Mouse (Mus musculus): ENCODE measurements at regions not wholly inside any gene's neighbourhood (a gene's known extent, or its start where the extent isn't known, plus 50 kb on each side); places are given as distances from the start of the nearest gene placed in this dataset.

DNA sequence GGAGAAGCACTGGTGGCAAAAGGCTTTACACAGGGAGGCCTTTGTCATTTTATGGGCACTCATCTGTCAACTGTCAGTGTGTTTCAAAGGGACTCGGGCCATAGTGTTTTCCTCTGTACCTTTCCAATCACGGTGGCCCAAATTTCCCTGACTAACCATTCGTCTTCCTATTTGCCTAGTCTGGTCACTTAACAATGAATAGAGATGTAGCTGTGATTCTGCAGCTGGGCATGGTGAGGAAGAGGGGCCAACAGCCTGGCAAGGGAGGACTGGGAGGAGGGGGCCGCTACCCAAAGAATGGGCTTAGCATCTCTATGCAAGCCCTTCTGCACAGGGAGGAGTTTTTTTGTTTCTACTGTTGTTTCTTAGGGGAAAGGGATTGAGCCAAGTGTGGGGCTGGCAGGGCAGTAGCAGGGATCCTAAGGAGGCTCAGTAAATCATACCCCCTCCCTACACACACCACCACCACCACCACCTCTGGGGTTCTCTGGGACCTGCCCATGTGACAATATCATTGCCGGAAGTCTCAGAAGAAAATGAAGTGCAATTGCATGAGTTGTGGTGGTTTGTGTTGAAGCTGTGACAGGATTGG, 367.2 kb downstream of the Nkx6-1 start:
- Histone ChIP-seq H3K9me3 (ENCODE audit: control insufficient read depth, low read length) (no peaks in the 10 kb centered on the region), H3K4me3 (replicated peaks; ENCODE audit: low read length) (no peak overlapping the region), H3K4me1 (ENCODE audit: control insufficient read depth, insufficient read depth, low read length) (peaks cover 5% of the 10 kb centered on the region), H3K4me2 (replicated peaks; ENCODE audit: low read depth, low read length, severe bottlenecking) (no peak overlapping the region), H3K27ac (replicated peaks; ENCODE audit: low read depth, low read length) (no peak overlapping the region), H3K9ac (ENCODE audit: low read depth, low read length, severe bottlenecking) (no peak overlapping the region), H3K27me3 (ENCODE audit: control insufficient read depth, insufficient read depth, low read length) (no peaks in the 10 kb centered on the region), H3K36me3 (ENCODE audit: control insufficient read depth, insufficient read depth, low read length) (no peaks in the 10 kb centered on the region)
- no peak for DNase-seq (ENCODE audit: low spot score)
- no peak for TF ChIP-seq POLR2A (IDR thresholded peaks at IDR 0.05; ENCODE audit: borderline replicate concordance, extremely low read depth, insufficient read depth, insufficient read length)
- ATAC-seq (ENCODE audit: low FRiP score, low read depth): no peak
- WGBS: 40% methylated on average over 5 of the region's 5 CpGs

GRCm38 (mm10) chr5:101295941-101296340, 368.9 kb downstream of the Nkx6-1 start:
- H3K4me3 ChIP-seq (replicated peaks; ENCODE audit: low read length): no peak overlapping the region
- no peaks in the 10 kb centered on the region for H3K27me3 ChIP-seq (ENCODE audit: control insufficient read depth, insufficient read depth, low read length)
- DNase-seq (ENCODE audit: low spot score) (peak; percentile 70), ATAC-seq (ENCODE audit: low FRiP score, low read depth) (no peak; the same call in 1 of the 2 replicates)
- H3K4me2 ChIP-seq (replicated peaks; ENCODE audit: low read depth, low read length, severe bottlenecking): no peak overlapping the region
- no peaks in the 10 kb centered on the region for H3K9me3 ChIP-seq (ENCODE audit: control insufficient read depth, low read length)
- H3K9ac ChIP-seq (ENCODE audit: low read depth, low read length, severe bottlenecking): no peak overlapping the region
- no peaks in the 10 kb centered on the region for H3K36me3 ChIP-seq (ENCODE audit: control insufficient read depth, insufficient read depth, low read length)
- no peak for TF ChIP-seq POLR2A (IDR thresholded peaks at IDR 0.05; ENCODE audit: borderline replicate concordance, extremely low read depth, insufficient read depth, insufficient read length)
- H3K27ac ChIP-seq (replicated peaks; ENCODE audit: low read depth, low read length): 0 out of 2 replicates have a peak overlapping the region, but pooled peaks have one; percentile 21
- H3K4me1 ChIP-seq (ENCODE audit: control insufficient read depth, insufficient read depth, low read length): peaks cover 4% of the 10 kb centered on the region
- WGBS: 64% methylated on average over 7 of the region's 7 CpGs

DNA sequence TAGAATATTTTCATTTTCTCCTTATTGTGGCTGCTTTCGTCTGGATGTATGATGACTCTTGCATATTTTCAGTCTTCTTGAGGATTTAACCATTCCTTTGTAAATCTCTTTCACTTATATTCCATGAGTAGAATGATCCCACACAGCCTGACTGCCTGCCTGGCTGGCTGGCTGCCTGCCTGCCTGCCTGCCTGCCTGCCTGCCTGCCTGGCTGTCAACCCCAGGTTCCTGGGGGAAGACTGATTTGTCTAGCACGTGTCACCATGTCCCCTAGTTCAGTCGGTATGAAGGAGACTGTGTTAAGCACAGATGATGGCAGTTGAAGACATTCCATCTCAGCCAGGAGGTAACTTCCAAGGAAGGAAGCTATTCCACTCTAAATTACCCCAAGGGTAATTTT, 370.8 kb downstream of the Nkx6-1 start:
- no peak for DNase-seq (ENCODE audit: low spot score)
- H3K4me1 ChIP-seq (ENCODE audit: control insufficient read depth, insufficient read depth, low read length): peaks cover 4% of the 10 kb centered on the region
- no peak overlapping the region for H3K4me3 ChIP-seq (replicated peaks; ENCODE audit: low read length)
- no peak overlapping the region for H3K9ac ChIP-seq (ENCODE audit: low read depth, low read length, severe bottlenecking)
- no peaks in the 10 kb centered on the region for H3K36me3 ChIP-seq (ENCODE audit: control insufficient read depth, insufficient read depth, low read length)
- no peak overlapping the region for H3K27ac ChIP-seq (replicated peaks; ENCODE audit: low read depth, low read length)
- TF ChIP-seq POLR2A (IDR thresholded peaks at IDR 0.05; ENCODE audit: borderline replicate concordance, extremely low read depth, insufficient read depth, insufficient read length): no peak
- no peak overlapping the region for H3K4me2 ChIP-seq (replicated peaks; ENCODE audit: low read depth, low read length, severe bottlenecking)
- 52% methylated on average over 3 of the region's 3 CpGs for WGBS
- no peaks in the 10 kb centered on the region for H3K27me3 ChIP-seq (ENCODE audit: control insufficient read depth, insufficient read depth, low read length)
- no peaks in the 10 kb centered on the region for H3K9me3 ChIP-seq (ENCODE audit: control insufficient read depth, low read length)
- no peak for ATAC-seq (ENCODE audit: low FRiP score, low read depth)

DNA sequence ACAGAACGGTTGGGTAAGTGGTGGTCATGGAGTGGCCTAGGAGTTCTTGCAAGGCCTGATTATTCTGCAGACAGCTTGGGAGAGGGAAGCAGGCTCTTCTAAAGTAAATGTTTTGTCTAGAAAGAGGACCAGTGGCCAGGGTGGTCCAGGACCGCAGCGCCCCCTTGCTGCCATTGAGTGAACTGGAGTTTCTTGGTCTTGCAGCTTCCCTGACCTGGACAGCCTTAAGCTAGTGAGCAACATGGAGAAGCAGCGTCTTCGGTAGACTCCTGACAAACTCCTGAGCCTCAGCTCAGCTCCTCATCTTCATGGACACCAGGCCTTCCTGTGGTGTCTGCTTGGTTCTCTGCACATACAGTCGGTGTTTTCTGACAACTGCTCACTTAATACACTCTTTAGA, 376.4 kb downstream of the Nkx6-1 start:
- TF ChIP-seq POLR2A (IDR thresholded peaks at IDR 0.05; ENCODE audit: borderline replicate concordance, extremely low read depth, insufficient read depth, insufficient read length): no peak
- Histone ChIP-seq H3K27me3 (ENCODE audit: control insufficient read depth, insufficient read depth, low read length) (no peaks in the 10 kb centered on the region), H3K9me3 (ENCODE audit: control insufficient read depth, low read length) (no peaks in the 10 kb centered on the region), H3K9ac (ENCODE audit: low read depth, low read length, severe bottlenecking) (no peak overlapping the region), H3K4me3 (replicated peaks; ENCODE audit: low read length) (no peak overlapping the region), H3K36me3 (ENCODE audit: control insufficient read depth, insufficient read depth, low read length) (no peaks in the 10 kb centered on the region), H3K27ac (replicated peaks; ENCODE audit: low read depth, low read length) (no peak overlapping the region), H3K4me2 (replicated peaks; ENCODE audit: low read depth, low read length, severe bottlenecking) (no peak overlapping the region), H3K4me1 (ENCODE audit: control insufficient read depth, insufficient read depth, low read length) (no peaks in the 10 kb centered on the region)
- no peak for DNase-seq (ENCODE audit: low spot score)
- ATAC-seq (ENCODE audit: low FRiP score, low read depth): no peak
- 68% methylated on average over 6 of the region's 6 CpGs for WGBS

DNA sequence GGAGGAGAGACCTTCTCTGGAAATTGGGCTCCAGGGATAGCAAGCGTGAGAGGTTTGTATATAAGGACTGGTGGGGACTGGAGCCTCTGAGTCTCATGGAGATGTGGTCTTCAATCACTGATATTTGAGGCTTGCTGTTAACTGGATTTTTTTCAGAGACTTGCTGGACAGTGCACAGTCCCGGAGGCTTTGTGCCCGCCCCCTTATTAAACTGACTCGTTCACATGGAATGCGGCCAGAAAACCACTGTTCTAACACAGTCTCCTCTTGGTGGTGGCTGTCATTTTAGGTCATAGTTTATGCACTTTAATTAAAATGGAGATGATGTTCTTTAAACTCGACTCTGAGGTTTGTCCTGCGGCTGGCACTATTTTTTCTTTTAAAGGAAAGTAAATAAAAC, 378.9 kb downstream of the Nkx6-1 start:
- DNase-seq (ENCODE audit: low spot score) (no peak), ATAC-seq (ENCODE audit: low FRiP score, low read depth) (no peak)
- no peak overlapping the region for H3K9ac ChIP-seq (ENCODE audit: low read depth, low read length, severe bottlenecking)
- no peak overlapping the region for H3K4me3 ChIP-seq (replicated peaks; ENCODE audit: low read length)
- H3K4me1 ChIP-seq (ENCODE audit: control insufficient read depth, insufficient read depth, low read length): no peaks in the 10 kb centered on the region
- WGBS: 47% methylated on average over 7 of the region's 7 CpGs
- H3K27ac ChIP-seq (replicated peaks; ENCODE audit: low read depth, low read length): no peak overlapping the region
- no peak overlapping the region for H3K4me2 ChIP-seq (replicated peaks; ENCODE audit: low read depth, low read length, severe bottlenecking)
- no peaks in the 10 kb centered on the region for H3K36me3 ChIP-seq (ENCODE audit: control insufficient read depth, insufficient read depth, low read length)
- H3K27me3 ChIP-seq (ENCODE audit: control insufficient read depth, insufficient read depth, low read length): no peaks in the 10 kb centered on the region
- no peaks in the 10 kb centered on the region for H3K9me3 ChIP-seq (ENCODE audit: control insufficient read depth, low read length)
- no peak for TF ChIP-seq POLR2A (IDR thresholded peaks at IDR 0.05; ENCODE audit: borderline replicate concordance, extremely low read depth, insufficient read depth, insufficient read length)

GRCm38 (mm10) chr5:101250474-101250873, 405.0 kb downstream of the Gpat3 start:
- H3K4me1 ChIP-seq (ENCODE audit: control insufficient read depth, insufficient read depth, low read length): no peaks in the 10 kb centered on the region
- no peak overlapping the region for H3K4me3 ChIP-seq (replicated peaks; ENCODE audit: low read length)
- DNase-seq (ENCODE audit: low spot score): no peak
- no peak for TF ChIP-seq POLR2A (IDR thresholded peaks at IDR 0.05; ENCODE audit: borderline replicate concordance, extremely low read depth, insufficient read depth, insufficient read length)
- H3K9ac ChIP-seq (ENCODE audit: low read depth, low read length, severe bottlenecking): no peak overlapping the region
- H3K4me2 ChIP-seq (replicated peaks; ENCODE audit: low read depth, low read length, severe bottlenecking): no peak overlapping the region
- H3K9me3 ChIP-seq (ENCODE audit: control insufficient read depth, low read length): no peaks in the 10 kb centered on the region
- H3K27me3 ChIP-seq (ENCODE audit: control insufficient read depth, insufficient read depth, low read length): no peaks in the 10 kb centered on the region
- no peak for ATAC-seq (ENCODE audit: low FRiP score, low read depth)
- H3K36me3 ChIP-seq (ENCODE audit: control insufficient read depth, insufficient read depth, low read length): no peaks in the 10 kb centered on the region
- no peak overlapping the region for H3K27ac ChIP-seq (replicated peaks; ENCODE audit: low read depth, low read length)
- WGBS: 88% methylated on average over 3 of the region's 3 CpGs

All from limb, embryonic 14.5 days (tissue).